Mouse (Mus musculus): ENCODE data around the gene Itgb4. TPM values are rescaled to one million over a fixed set of nuclear protein-coding genes. Genes with fewer than 3 reads are reported as not detected.

Itgb4 gene
- polyA plus RNA-seq, 1 experiment from 2014 or later: 10.2 TPM

DNA sequence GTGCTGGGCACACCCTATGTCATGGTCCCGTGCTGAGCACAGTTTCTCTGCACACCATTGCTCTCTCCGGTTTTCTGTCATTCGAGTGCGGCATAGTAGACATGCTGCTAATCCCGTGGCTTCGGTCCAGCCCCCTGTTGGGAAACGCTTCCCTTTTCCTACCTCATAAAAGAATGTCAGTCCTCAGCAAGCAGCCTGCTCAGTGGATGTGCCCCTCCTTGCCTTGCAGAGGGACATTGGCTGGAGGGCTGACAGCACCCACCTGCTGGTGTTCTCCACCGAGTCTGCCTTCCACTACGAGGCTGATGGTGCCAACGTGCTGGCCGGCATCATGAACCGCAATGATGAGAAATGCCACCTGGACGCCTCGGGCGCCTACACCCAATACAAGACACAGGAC, 8.0 kb downstream of the Itgb4 start:
- Histone ChIP-seq H3K4me3 (ENCODE audit: low read depth, low read length) (no peak overlapping the region), H3K9me3 (ENCODE audit: control insufficient read depth, low read depth, low read length) (no peaks in the 10 kb centered on the region), H3K4me1 (ENCODE audit: control insufficient read depth, insufficient read depth, low read length) (no peaks in the 10 kb centered on the region), H3K27ac (ENCODE audit: low read length) (no peak overlapping the region), H3K4me2 (replicated peaks; ENCODE audit: low read depth, low read length) (no peak overlapping the region), H3K9ac (replicated peaks; ENCODE audit: low read depth, low read length) (no peak overlapping the region), H3K36me3 (ENCODE audit: control insufficient read depth, insufficient read depth, low read length) (no peaks in the 10 kb centered on the region), H3K27me3 (ENCODE audit: control insufficient read depth, insufficient read depth, low read length) (no peaks in the 10 kb centered on the region)
- WGBS: 85% methylated on average over 15 of the region's 15 CpGs
- no peak for ATAC-seq (ENCODE audit: insufficient number of reproducible peaks, insufficient read depth, low FRiP score, low read depth)

DNA sequence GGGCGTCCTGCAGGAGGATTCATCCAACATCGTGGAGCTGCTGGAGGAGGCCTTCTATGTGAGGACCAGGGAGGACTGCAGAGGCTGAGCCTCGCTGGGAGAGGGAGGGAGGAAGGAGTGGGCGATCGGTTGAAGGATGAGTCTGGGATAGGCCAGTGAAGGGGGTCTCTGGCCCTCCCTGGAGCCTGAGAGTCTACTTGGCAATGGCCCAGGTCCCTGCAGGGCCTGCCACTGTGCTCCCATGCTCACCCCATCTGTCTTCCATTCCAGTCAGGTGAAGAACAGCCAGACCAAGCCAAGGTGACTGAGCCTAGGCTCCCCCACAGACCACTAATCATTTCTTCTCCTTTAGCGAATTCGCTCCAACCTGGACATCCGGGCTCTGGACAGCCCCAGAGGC, 8.8 kb downstream of the Itgb4 start:
- 68% methylated on average over 8 of the region's 8 CpGs for WGBS
- Histone ChIP-seq H3K4me1 (ENCODE audit: control insufficient read depth, insufficient read depth, low read length) (no peaks in the 10 kb centered on the region), H3K27me3 (ENCODE audit: control insufficient read depth, insufficient read depth, low read length) (no peaks in the 10 kb centered on the region), H3K9me3 (ENCODE audit: control insufficient read depth, low read depth, low read length) (no peaks in the 10 kb centered on the region), H3K4me3 (ENCODE audit: low read depth, low read length) (no peak overlapping the region), H3K27ac (ENCODE audit: low read length) (no peak overlapping the region), H3K9ac (replicated peaks; ENCODE audit: low read depth, low read length) (no peak overlapping the region), H3K36me3 (ENCODE audit: control insufficient read depth, insufficient read depth, low read length) (no peaks in the 10 kb centered on the region), H3K4me2 (replicated peaks; ENCODE audit: low read depth, low read length) (no peak overlapping the region)
- no peak for ATAC-seq (ENCODE audit: insufficient number of reproducible peaks, insufficient read depth, low FRiP score, low read depth)

DNA sequence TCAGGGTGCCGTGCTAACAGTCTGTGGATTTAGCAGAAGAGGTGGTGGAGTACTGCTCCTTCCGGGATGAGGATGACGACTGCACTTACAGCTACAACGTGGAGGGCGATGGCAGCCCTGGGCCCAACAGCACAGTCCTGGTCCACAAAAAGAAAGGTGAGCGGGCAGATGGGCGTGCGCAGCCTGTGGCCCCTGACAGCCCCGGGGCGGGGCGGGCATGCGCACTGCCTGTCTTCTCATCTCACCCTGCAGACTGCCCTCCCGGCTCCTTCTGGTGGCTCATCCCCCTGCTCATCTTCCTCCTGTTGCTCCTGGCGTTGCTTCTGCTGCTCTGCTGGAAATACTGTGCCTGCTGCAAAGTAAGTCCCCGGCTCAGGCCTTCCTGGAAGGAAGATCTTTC, 15.2 kb downstream of the Itgb4 start:
- no peaks in the 10 kb centered on the region for H3K36me3 ChIP-seq (ENCODE audit: control insufficient read depth, insufficient read depth, low read length)
- H3K4me2 ChIP-seq (replicated peaks; ENCODE audit: low read depth, low read length): no peak overlapping the region; the same call in 1 of the 2 replicates
- no peak overlapping the region for H3K27ac ChIP-seq (ENCODE audit: low read length)
- no peak; the same call in 1 of the 2 replicates for ATAC-seq (ENCODE audit: insufficient number of reproducible peaks, insufficient read depth, low FRiP score, low read depth)
- H3K9me3 ChIP-seq (ENCODE audit: control insufficient read depth, low read depth, low read length): no peaks in the 10 kb centered on the region
- 35% methylated on average over 15 of the region's 15 CpGs for WGBS
- H3K9ac ChIP-seq (replicated peaks; ENCODE audit: low read depth, low read length): no peak overlapping the region
- H3K27me3 ChIP-seq (ENCODE audit: control insufficient read depth, insufficient read depth, low read length): no peaks in the 10 kb centered on the region
- no peaks in the 10 kb centered on the region for H3K4me1 ChIP-seq (ENCODE audit: control insufficient read depth, insufficient read depth, low read length)
- no peak overlapping the region for H3K4me3 ChIP-seq (ENCODE audit: low read depth, low read length)

DNA sequence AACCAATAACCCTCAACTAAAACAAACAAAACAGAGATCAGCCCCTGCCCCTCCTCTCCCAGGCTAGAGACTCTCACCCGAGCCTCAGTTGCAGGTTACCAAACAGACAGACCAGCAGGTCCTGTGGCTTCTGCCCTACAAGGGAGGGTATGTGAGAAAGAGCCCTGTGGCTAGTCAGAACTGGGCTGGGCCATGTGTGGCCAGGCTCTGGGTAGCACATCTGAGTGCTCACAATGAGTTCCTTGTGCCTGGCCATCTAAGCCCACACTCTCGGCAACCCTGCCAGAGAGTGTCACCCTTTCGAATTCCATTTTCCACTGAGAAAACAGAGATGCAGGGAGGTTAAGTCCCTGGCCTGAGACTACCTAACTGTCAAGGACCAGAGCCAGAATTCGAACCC, 17.6 kb downstream of the Itgb4 start:
- no peak overlapping the region for H3K27ac ChIP-seq (ENCODE audit: low read length)
- no peak overlapping the region for H3K9ac ChIP-seq (replicated peaks; ENCODE audit: low read depth, low read length)
- H3K36me3 ChIP-seq (ENCODE audit: control insufficient read depth, insufficient read depth, low read length): no peaks in the 10 kb centered on the region
- no peak for ATAC-seq (ENCODE audit: insufficient number of reproducible peaks, insufficient read depth, low FRiP score, low read depth)
- 63% methylated on average over 4 of the region's 4 CpGs for WGBS
- H3K9me3 ChIP-seq (ENCODE audit: control insufficient read depth, low read depth, low read length): no peaks in the 10 kb centered on the region
- H3K4me3 ChIP-seq (ENCODE audit: low read depth, low read length): no peak overlapping the region
- no peak overlapping the region for H3K4me2 ChIP-seq (replicated peaks; ENCODE audit: low read depth, low read length)
- no peaks in the 10 kb centered on the region for H3K4me1 ChIP-seq (ENCODE audit: control insufficient read depth, insufficient read depth, low read length)
- H3K27me3 ChIP-seq (ENCODE audit: control insufficient read depth, insufficient read depth, low read length): no peaks in the 10 kb centered on the region

DNA sequence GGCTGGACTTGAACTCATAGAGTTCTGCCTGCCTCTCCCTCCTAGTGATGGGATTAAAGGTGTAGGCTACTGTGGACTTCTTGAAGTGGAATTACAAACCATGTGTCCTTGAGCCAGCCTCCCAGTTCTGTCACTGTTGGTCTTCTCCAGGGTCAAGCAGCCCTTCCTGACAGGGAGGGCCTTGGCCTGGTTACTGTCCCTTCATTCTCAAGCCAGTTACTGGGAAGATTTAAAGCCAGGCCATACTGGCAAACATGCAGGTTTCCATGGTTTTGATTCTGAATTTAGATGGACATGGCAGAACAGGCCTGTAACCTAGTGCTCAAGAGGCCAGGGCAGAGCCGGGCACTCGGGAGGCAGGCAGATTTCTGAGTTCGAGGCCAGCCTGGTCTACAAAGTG, 20.7 kb downstream of the Itgb4 start:
- no peak overlapping the region for H3K4me3 ChIP-seq (ENCODE audit: low read depth, low read length)
- WGBS: 89% methylated on average over 3 of the region's 3 CpGs

DNA sequence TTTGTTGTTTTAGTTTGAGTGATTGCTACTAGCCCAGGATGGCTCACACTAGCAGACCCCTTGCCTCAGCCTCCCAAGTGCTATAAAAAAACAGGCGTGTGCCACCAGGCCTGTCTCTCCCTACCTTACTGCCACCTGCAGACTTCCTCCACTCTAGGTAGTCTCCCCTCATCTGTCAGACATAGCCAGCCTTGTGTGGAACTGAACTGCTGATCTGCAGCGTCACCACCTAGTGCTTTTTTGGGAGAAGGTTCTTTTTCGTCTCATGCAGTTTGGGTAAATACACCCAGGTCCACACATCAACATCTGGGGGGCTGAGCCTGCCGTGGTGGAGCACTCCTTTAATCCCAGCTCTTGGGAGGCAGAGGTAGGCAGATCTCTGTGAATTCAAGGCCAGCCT, 22.5 kb downstream of the Itgb4 start:
- Histone ChIP-seq H3K4me1 (ENCODE audit: control insufficient read depth, insufficient read depth, low read length) (no peaks in the 10 kb centered on the region), H3K27ac (ENCODE audit: low read length) (no peak overlapping the region), H3K4me3 (ENCODE audit: low read depth, low read length) (no peak overlapping the region), H3K36me3 (ENCODE audit: control insufficient read depth, insufficient read depth, low read length) (no peaks in the 10 kb centered on the region), H3K27me3 (ENCODE audit: control insufficient read depth, insufficient read depth, low read length) (no peaks in the 10 kb centered on the region), H3K4me2 (replicated peaks; ENCODE audit: low read depth, low read length) (no peak overlapping the region), H3K9me3 (ENCODE audit: control insufficient read depth, low read depth, low read length) (no peaks in the 10 kb centered on the region), H3K9ac (replicated peaks; ENCODE audit: low read depth, low read length) (no peak overlapping the region)
- no peak for ATAC-seq (ENCODE audit: insufficient number of reproducible peaks, insufficient read depth, low FRiP score, low read depth)
- WGBS: 77% methylated on average over 4 of the region's 4 CpGs

More for the DNA sequence above, 20.7 kb downstream of the Itgb4 start:
- H3K4me1 ChIP-seq (ENCODE audit: control insufficient read depth, insufficient read depth, low read length): no peaks in the 10 kb centered on the region
- H3K36me3 ChIP-seq (ENCODE audit: control insufficient read depth, insufficient read depth, low read length): no peaks in the 10 kb centered on the region
- no peaks in the 10 kb centered on the region for H3K9me3 ChIP-seq (ENCODE audit: control insufficient read depth, low read depth, low read length)
- H3K27ac ChIP-seq (ENCODE audit: low read length): no peak overlapping the region
- H3K27me3 ChIP-seq (ENCODE audit: control insufficient read depth, insufficient read depth, low read length): no peaks in the 10 kb centered on the region
- no peak for ATAC-seq (ENCODE audit: insufficient number of reproducible peaks, insufficient read depth, low FRiP score, low read depth)
- no peak overlapping the region for H3K4me2 ChIP-seq (replicated peaks; ENCODE audit: low read depth, low read length)
- H3K9ac ChIP-seq (replicated peaks; ENCODE audit: low read depth, low read length): no peak overlapping the region

DNA sequence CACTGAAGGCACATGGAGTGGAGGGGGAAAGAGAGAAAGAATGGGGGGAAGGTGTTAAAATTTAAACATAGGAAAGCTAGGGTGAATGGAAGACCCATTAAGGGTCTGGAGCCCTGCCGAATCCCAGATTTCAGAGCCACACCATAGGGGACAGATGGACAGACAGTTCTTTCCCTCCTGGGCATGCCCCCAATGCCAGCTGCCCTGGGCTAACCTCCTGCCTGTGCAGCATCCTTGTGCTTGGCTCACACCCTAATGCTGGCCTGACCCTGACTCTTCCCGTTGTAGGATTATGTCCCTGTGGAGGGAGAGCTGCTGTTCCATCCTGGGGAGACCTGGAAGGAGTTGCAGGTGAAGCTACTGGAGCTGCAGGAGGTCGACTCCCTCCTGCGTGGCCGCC, 23.2 kb downstream of the Itgb4 start:
- no peaks in the 10 kb centered on the region for H3K4me1 ChIP-seq (ENCODE audit: control insufficient read depth, insufficient read depth, low read length)
- H3K4me2 ChIP-seq (replicated peaks; ENCODE audit: low read depth, low read length): no peak overlapping the region
- no peak overlapping the region for H3K9ac ChIP-seq (replicated peaks; ENCODE audit: low read depth, low read length)
- no peaks in the 10 kb centered on the region for H3K9me3 ChIP-seq (ENCODE audit: control insufficient read depth, low read depth, low read length)
- WGBS: 59% methylated on average over 5 of the region's 5 CpGs
- no peak for ATAC-seq (ENCODE audit: insufficient number of reproducible peaks, insufficient read depth, low FRiP score, low read depth)
- no peaks in the 10 kb centered on the region for H3K36me3 ChIP-seq (ENCODE audit: control insufficient read depth, insufficient read depth, low read length)
- H3K27me3 ChIP-seq (ENCODE audit: control insufficient read depth, insufficient read depth, low read length): no peaks in the 10 kb centered on the region
- H3K4me3 ChIP-seq (ENCODE audit: low read depth, low read length): no peak overlapping the region
- H3K27ac ChIP-seq (ENCODE audit: low read length): no peak overlapping the region

DNA sequence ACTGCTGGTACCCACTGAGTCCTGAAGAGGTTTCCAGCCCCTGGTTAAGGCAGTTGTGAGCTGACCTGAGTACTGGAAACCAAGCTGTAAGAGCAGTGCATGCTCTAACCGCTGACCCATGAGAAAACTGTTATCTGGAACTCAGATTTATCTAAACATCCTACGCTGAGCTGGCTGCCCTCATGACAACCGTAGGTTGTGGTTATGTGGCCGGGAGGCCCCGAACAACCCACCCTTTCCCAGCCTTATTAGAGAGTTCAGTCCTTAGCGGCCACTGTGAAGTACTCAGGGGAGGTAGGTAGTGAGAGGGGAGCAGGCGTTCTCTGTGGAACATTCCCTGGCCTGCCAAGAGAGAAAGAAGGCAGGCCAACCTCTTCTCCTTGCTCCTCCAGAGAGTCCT, 24.5 kb downstream of the Itgb4 start:
- 55% methylated on average over 7 of the region's 7 CpGs for WGBS
- H3K36me3 ChIP-seq (ENCODE audit: control insufficient read depth, insufficient read depth, low read length): no peaks in the 10 kb centered on the region
- no peaks in the 10 kb centered on the region for H3K4me1 ChIP-seq (ENCODE audit: control insufficient read depth, insufficient read depth, low read length)
- no peak overlapping the region for H3K4me2 ChIP-seq (replicated peaks; ENCODE audit: low read depth, low read length)
- no peaks in the 10 kb centered on the region; the same call in 1 of the 2 replicates for H3K9me3 ChIP-seq (ENCODE audit: control insufficient read depth, low read depth, low read length)
- no peak overlapping the region for H3K9ac ChIP-seq (replicated peaks; ENCODE audit: low read depth, low read length)
- no peak for ATAC-seq (ENCODE audit: insufficient number of reproducible peaks, insufficient read depth, low FRiP score, low read depth)
- H3K27ac ChIP-seq (ENCODE audit: low read length): no peak overlapping the region
- H3K27me3 ChIP-seq (ENCODE audit: control insufficient read depth, insufficient read depth, low read length): no peaks in the 10 kb centered on the region
- no peak overlapping the region for H3K4me3 ChIP-seq (ENCODE audit: low read depth, low read length)

DNA sequence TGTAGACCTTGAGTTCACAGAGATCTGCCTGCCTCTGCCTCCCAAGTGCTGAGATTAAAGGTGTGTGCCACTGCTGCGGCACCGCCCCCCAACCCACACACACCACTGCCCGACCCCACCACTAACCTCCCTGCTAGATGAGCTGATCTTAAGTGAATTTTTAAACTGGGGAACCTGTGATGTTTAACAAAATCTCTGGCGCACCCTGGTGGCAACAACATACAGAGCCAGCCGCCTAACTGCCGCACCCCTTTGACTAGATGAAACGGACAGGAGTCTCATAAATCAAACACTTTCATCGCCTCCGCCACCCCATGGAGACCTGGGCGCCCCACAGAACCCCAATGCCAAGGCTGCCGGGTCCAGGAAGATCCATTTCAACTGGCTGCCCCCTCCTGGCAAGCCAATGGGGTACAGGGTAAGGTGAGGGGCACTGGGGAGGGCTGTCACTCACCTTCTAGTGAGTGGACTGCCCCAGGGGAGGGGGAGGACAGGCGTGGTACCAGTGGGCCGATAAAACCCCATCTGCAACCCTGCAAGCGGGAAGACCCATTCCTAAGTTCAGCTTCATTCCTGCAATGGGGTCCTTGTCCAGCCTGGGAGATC, 25.1 kb downstream of the Itgb4 start:
- no peaks in the 10 kb centered on the region for H3K4me1 ChIP-seq (ENCODE audit: control insufficient read depth, insufficient read depth, low read length)
- no peak overlapping the region for H3K4me3 ChIP-seq (ENCODE audit: low read depth, low read length)
- H3K9me3 ChIP-seq (ENCODE audit: control insufficient read depth, low read depth, low read length): no peaks in the 10 kb centered on the region; the same call in 1 of the 2 replicates
- H3K27ac ChIP-seq (ENCODE audit: low read length): no peak overlapping the region
- H3K9ac ChIP-seq (replicated peaks; ENCODE audit: low read depth, low read length): no peak overlapping the region
- WGBS: 16% methylated on average over 14 of the region's 14 CpGs
- no peaks in the 10 kb centered on the region for H3K36me3 ChIP-seq (ENCODE audit: control insufficient read depth, insufficient read depth, low read length)
- ATAC-seq (ENCODE audit: insufficient number of reproducible peaks, insufficient read depth, low FRiP score, low read depth): no peak
- no peaks in the 10 kb centered on the region for H3K27me3 ChIP-seq (ENCODE audit: control insufficient read depth, insufficient read depth, low read length)
- H3K4me2 ChIP-seq (replicated peaks; ENCODE audit: low read depth, low read length): no peak overlapping the region

All from stomach, embryonic 14.5 days (tissue).